Mouse (Mus musculus) spleen, postnatal 14 days (tissue): ENCODE results near the gene Ndufv1.
A peak's percentile ranks its signal among the peaks of the same experiment; 100 is the strongest.
"Not testable (repeated sequence)": the region's sequence is repeated elsewhere in the genome, so short reads cannot be mapped to it uniquely, and the experiment has no call there.

Experiments used
- DNase-seq, 2 experiments: peaks; one replicate each; pipeline ENCODE4 v3.0.0; 2021 to 2022; ENCODE audit warnings: low spot score in 2 of 2

Ndufv1 gene

GRCm38 (mm10) chr19:4012432-4013022 lies at the start of gene Ndufv1:
Ndufv1 (minus strand) TSS chr19:4012806.
- DNase-seq, result peak; percentile 83 to 90

GRCm38 (mm10) chr19:4060899-4061465 lies 48.4 kb upstream of the Ndufv1 start:
- DNase-seq, result no peak

GRCm38 (mm10) chr19:4060044-4060898 lies 47.7 kb upstream of the Ndufv1 start:
- DNase-seq, result not testable (repeated sequence)

GRCm38 (mm10) chr19:4059069-4059740 lies 46.6 kb upstream of the Ndufv1 start, which contains the start of gene Gstp3:
Gstp3 (minus strand) TSS chr19:4059569.
- DNase-seq, result no peak

- DNase-seq, result no peak
Measured at GRCm38 (mm10) chr19:4058581-4058980, 46.0 kb upstream of the Ndufv1 start.

GRCm38 (mm10) chr19:4057962-4058361 lies 45.4 kb upstream of the Ndufv1 start:
- no peak for DNase-seq

- DNase-seq, result no peak
Measured at GRCm38 (mm10) chr19:4057389-4057788, 44.8 kb upstream of the Ndufv1 start.

- DNase-seq, result no peak
Measured at GRCm38 (mm10) chr19:4056727-4057126, 44.1 kb upstream of the Ndufv1 start.

GRCm38 (mm10) chr19:4055947-4056693 lies 43.5 kb upstream of the Ndufv1 start:
- no peak for DNase-seq

- no peak for DNase-seq
Measured at GRCm38 (mm10) chr19:4055216-4055946, 42.8 kb upstream of the Ndufv1 start.

- DNase-seq, result no peak
Measured at GRCm38 (mm10) chr19:4054613-4055012, 42.0 kb upstream of the Ndufv1 start.

- DNase-seq, result no peak
Measured at GRCm38 (mm10) chr19:4052516-4053030, 40.0 kb upstream of the Ndufv1 start.

- peak; percentile 57 to 76 for DNase-seq
Measured at GRCm38 (mm10) chr19:4051741-4052515, 39.3 kb upstream of the Ndufv1 start.

- DNase-seq, result no peak
Measured at GRCm38 (mm10) chr19:4051016-4051415, 38.4 kb upstream of the Ndufv1 start.

- not testable (repeated sequence) for DNase-seq
Measured at GRCm38 (mm10) chr19:4049069-4049468, 36.5 kb upstream of the Ndufv1 start.

GRCm38 (mm10) chr19:4047859-4048258 lies 35.3 kb upstream of the Ndufv1 start:
- DNase-seq, result peak; percentile 71 to 86

GRCm38 (mm10) chr19:4046866-4047254 lies 34.3 kb upstream of the Ndufv1 start:
- DNase-seq, result no peak

GRCm38 (mm10) chr19:4045966-4046865 lies 33.6 kb upstream of the Ndufv1 start, which contains the start of gene Gstp2:
Gstp2 (minus strand) TSS chr19:4046023.
- peak in 1 of 2 experiments; percentile 43 for DNase-seq

GRCm38 (mm10) chr19:4044109-4044508 lies 31.5 kb upstream of the Ndufv1 start:
- not testable (repeated sequence) for DNase-seq
